Mouse (Mus musculus): ENCODE measurements around the gene Gapvd1.

The Gapvd1 gene

GRCm38 (mm10) chr2:34632051-34632450 is 123.0 kb downstream of the Gapvd1 start:
- no peak for DNase-seq

GRCm38 (mm10) chr2:34630445-34630844 is 124.6 kb downstream of the Gapvd1 start:
- DNase-seq: no peak

- no peak for DNase-seq
Measured at GRCm38 (mm10) chr2:34629758-34630157, 125.3 kb downstream of the Gapvd1 start.

- no peak for DNase-seq
Measured at GRCm38 (mm10) chr2:34628903-34629540, 126.0 kb downstream of the Gapvd1 start.

GRCm38 (mm10) chr2:34627328-34628226 is 127.5 kb downstream of the Gapvd1 start:
- no peak for DNase-seq

Measured in cerebellum, adult 11 months (tissue).